Mouse (Mus musculus): ENCODE measurements around the gene Myzap.

Gene Myzap

GRCm38 (mm10) chr9:71544831-71545230 is 47.3 kb downstream of the Myzap start:
- DNase-seq (ENCODE audit: low spot score), result no peak

DNA sequence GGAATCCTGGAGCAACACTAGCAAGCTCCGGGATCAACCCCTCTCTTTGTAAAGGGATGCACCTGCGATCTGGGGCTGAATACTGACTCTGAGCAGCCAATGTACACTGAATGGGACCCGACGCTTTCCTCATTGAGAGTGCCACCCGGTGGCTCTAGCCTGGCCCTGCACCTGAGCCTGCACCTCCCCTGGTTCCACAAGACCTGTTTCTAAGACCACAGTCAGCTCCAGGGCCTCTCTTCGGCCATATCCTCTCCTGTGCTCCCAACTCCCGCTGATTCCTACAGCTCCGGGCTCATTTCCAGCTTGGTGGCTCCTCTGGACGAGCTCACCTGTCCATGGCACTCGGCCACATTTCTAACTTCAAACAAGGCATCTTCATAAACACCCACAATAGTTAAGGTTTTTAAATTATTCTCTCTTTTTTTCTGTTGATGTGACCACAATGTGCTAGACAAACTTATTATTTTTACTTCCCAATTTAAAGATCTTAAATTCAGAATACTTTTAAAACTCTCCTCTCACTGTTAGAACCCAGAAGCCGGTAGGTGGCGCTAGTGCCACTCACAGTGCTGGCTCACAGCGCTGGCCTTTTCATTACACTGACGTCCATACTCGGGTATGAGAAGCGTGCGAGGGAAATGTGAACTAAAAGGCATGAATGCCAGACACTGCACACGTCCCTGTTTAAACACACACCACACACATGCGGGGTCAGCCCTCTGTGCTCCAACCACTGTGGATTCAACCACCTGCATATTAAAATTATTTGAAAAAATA is 48.5 kb downstream of the Myzap start:
- peak; percentile 33 for DNase-seq (ENCODE audit: low spot score)

GRCm38 (mm10) chr9:71542292-71542691 is 49.9 kb downstream of the Myzap start:
- DNase-seq (ENCODE audit: low spot score), result no peak

DNA sequence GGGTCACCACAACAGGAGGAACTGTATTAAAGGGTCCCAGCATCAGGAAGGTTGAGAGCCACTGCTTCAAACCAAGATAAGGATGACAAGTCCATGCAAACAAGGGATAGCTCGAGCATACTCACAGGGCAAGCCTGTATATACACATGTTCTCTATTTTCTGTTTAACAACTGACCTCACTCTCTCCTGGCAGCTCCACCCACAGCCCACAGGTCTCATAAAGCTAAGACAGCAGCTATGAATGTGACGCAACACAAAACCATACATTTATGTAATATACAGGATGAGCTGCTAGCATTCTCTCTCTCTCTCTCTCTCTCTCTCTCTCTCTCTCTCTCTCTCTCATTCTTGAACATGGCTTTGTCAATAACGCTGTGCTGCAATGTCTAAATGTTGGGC is 51.4 kb downstream of the Myzap start:
- no peak for DNase-seq (ENCODE audit: low spot score)

DNA sequence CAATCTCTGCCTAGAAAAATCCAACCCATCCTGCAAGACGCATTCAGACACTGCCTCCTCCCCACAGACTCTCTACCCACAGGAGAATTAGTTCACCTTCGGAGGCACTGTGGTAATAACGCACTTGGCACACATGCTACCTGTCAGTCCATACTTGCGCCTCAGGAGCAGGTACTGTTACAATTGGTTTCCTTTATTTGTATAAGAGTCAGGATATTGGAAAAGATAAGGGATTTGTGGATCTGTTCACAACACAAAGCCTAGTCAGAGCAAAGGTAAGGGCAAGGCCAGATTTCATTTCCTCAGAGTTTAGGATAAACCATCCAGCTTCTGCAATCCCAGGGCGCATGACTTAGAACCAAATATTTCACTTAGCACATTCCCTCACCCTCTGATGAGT is 56.4 kb downstream of the Myzap start:
- DNase-seq (ENCODE audit: low spot score), result no peak

- no peak for DNase-seq (ENCODE audit: low spot score)
These were observed 57.1 kb downstream of the Myzap start for GRCm38 (mm10) chr9:71535036-71535435.

DNA sequence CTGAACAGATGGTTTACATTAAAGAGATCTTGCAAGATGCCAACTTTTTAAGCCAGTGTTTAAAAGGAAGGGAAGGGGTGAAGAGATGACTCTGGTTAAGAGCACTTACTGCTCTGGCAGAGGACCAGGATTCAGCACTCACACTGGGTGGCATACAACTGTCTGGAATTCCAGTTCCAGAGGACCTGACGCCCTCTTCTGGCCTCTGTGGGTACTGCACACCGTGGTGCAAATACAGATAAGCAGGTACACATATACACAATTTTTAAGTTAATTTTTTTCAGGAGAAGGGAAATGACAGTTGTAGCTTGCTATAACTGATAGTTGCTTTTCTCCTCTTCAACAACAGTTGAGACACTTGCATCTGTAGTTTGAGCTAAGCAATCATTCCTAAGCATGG is 62.2 kb downstream of the Myzap start:
- peak; percentile 27 for DNase-seq (ENCODE audit: low spot score)

GRCm38 (mm10) chr9:71527438-71527837 is 64.7 kb downstream of the Myzap start:
- DNase-seq (ENCODE audit: low spot score), result no peak

DNA sequence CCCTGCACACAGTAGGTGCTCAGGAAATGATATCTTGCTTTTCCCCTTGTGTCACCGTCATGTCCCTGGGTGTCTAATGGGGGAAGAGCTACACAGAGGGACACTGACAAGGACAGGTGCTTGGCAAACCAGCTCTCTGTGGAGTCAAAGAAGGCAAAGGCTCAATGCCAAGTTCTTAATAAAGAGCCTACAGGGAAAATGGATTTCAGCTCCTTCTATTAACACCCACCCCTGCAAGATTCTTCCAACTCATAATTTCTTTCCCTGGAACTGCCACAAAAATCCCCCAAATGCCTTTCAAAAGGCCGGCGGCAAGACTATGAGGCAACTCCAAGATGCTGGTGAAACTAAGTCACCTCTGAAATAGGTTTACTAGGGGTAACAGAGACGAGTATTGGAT is 68.3 kb downstream of the Myzap start:
- no peak for DNase-seq (ENCODE audit: low spot score)

DNA sequence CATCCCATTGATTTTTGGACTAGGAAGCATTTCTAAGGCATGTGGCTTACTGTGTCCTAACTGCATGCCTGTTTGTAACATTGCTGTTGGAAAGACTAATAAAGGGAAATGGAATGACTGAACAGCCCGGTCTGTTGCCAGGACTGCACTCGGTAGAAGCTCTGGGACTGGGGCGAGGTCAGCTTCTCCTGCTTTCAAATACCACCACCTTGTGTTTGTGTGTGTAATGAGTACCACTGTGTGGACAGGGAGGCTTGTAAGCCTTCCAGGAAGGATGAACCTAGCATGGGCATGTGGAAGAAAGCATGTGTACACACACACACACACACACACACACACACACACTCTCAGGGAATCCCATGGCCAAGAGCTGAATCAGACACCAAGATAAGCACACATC is 72.3 kb downstream of the Myzap start:
- DNase-seq (ENCODE audit: low spot score), result no peak

GRCm38 (mm10) chr9:71517487-71517886 is 74.7 kb downstream of the Myzap start:
- no peak for DNase-seq (ENCODE audit: low spot score)

GRCm38 (mm10) chr9:71515862-71516261 is 76.3 kb downstream of the Myzap start:
- DNase-seq (ENCODE audit: low spot score), result no peak

- DNase-seq (ENCODE audit: low spot score), result no peak
These were observed 78.6 kb downstream of the Myzap start for GRCm38 (mm10) chr9:71513566-71513965.

DNA sequence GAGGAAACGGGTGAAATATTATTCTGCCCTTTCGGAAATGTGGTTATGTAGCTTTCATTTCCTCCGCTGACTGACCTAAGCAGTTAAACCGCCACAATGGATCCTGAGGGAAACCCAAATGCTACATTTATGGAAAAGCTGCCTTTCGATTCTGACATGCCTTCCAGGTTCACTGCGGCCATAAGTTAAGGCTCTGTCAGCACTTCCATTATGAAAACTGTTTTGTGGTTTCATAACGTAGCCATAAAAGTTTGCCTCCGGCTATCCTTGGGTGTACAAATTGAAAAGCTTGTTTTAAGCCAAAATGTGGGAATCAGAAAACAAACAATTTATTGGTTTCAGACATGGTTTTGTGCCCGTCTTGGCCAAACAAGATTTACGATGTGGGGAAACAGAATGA is 79.3 kb downstream of the Myzap start:
- no peak for DNase-seq (ENCODE audit: low spot score)

- no peak for DNase-seq (ENCODE audit: low spot score)
These were observed 93.6 kb downstream of the Myzap start for GRCm38 (mm10) chr9:71498391-71499182.

GRCm38 (mm10) chr9:71496637-71497036 is 95.5 kb downstream of the Myzap start:
- no peak for DNase-seq (ENCODE audit: low spot score)

- DNase-seq (ENCODE audit: low spot score), result no peak
These were observed 98.4 kb downstream of the Myzap start for GRCm38 (mm10) chr9:71493771-71494170.

GRCm38 (mm10) chr9:71492296-71493025 is 99.7 kb downstream of the Myzap start:
- no peak for DNase-seq (ENCODE audit: low spot score)

DNA sequence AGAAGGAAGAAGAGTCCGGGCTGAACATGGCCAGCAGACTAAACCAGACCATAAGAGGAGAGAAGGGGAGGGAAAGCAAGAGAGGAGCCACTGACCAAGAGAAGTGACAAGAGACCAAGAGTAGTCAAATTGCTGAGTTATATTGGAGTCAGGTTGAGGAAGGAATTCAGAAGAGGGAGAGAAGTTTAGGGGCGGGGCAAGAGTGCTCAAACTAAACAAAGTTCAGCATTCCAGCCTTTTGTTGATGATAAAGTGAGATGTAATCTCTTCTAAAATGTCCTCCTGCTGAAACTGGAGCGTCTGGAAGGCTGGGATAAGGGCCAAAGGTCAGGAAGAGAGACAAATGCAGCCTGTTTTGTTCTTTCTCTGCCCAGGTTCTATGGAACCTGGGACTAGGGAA is 102.1 kb downstream of the Myzap start:
- no peak for DNase-seq (ENCODE audit: low spot score)

- DNase-seq (ENCODE audit: low spot score), result no peak
These were observed 106.0 kb downstream of the Myzap start for GRCm38 (mm10) chr9:71486127-71486526.

GRCm38 (mm10) chr9:71485475-71486094 is 106.6 kb downstream of the Myzap start, which contains the start of gene Polr2m:
TSS of gene Polr2m (minus strand) at chr9:71485935.
- DNase-seq (ENCODE audit: low spot score), result peak; percentile 95

GRCm38 (mm10) chr9:71484871-71485474 is 107.2 kb downstream of the Myzap start:
- no peak for DNase-seq (ENCODE audit: low spot score)
